In the genomic region with DNA sequence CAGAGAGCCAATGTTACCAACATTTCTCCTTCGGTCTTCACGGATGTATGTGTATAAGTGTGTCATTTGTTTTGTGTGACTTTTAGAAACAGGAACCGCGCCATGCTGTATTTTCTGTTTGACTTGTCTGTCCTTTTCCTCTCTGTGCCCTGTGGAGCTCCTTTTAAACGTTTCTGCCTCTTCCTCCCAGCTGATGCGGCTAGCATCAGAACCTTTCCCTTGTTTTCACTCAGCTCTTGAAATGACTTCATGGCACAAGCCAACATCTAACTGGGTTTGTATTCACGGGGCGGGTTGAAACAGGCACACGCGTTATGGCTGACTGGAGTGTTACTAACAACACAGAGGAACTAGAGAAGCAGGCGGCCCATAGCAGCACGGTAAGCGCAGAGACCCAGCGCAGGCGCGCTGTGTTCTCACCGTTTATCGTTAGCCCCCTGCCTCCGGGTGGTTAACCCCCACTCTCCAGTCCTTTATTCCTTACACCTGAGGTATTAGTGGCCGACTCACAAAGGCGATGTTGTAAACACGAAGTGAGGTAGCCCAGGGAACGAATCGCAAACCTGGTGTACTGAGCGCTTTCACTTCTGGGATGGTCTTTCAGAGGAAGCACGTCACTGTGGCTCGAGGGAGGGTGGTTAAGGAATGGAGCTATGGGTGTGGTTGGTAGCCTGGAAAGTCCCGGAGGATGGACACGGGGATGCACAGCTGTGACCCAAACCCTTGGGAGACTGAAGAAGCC, we compare ENCODE assay signal across 8 mouse cellular contexts. TPM values are rescaled to one million over a fixed set of nuclear protein-coding genes. Genes with fewer than 3 reads are reported as not detected.
DNase-seq lines count a peak whose midpoint lies in the region; ATAC-seq lines count a peak whose summit lies in the region.

No protein-coding gene starts in this region.

- peak overlapping the region; percentile 62 for H3K4me2 ChIP-seq in heart, embryonic 14.5 days (ENCODE audit: low read length)
- peak overlapping the region; percentile 74 for H3K4me2 ChIP-seq in liver, embryonic 13.5 days
- H3K4me2 ChIP-seq in stomach, embryonic 16.5 days (ENCODE audit: low read depth, low read length) = peak overlapping the region; percentile 63

- H3K36me3 ChIP-seq in heart, embryonic 14.5 days (ENCODE audit: control insufficient read depth, insufficient read depth, low read length) = no peaks in the 10 kb centered on the region
- H3K36me3 ChIP-seq in liver, embryonic 13.5 days = no peaks in the 10 kb centered on the region
- no peaks in the 10 kb centered on the region for H3K36me3 ChIP-seq in stomach, embryonic 16.5 days (ENCODE audit: control insufficient read depth, insufficient read depth, low read length)

- DNase-seq in CD8-positive naive resting alpha-beta T cell, adult 2 months (ENCODE audit: low read depth in 2 of 2, low spot score in 2 of 2) = peak; percentile 66 to 69
- DNase-seq in fibroblast of lung, adult 2 months (ENCODE audit: low read depth) = peak; percentile 76
- DNase-seq in kidney, postnatal 10 days = peak; percentile 88
- peak; percentile 64 for DNase-seq in liver, embryonic 13.5 days
- peak; percentile 89 for DNase-seq in naive thymus-derived CD4-positive, alpha-beta T cell, adult 2 months (ENCODE audit: low read depth)

- peaks cover 11% of the 10 kb centered on the region for H3K4me1 ChIP-seq in brown adipose tissue, adult 24 weeks (ENCODE audit: control insufficient read depth, insufficient read depth, insufficient read length, low read length)
- peaks cover 19 to 46% of the 10 kb centered on the region in 2 experiments for H3K4me1 ChIP-seq in heart, embryonic 14.5 days (ENCODE audit: control insufficient read depth in 2 of 2, insufficient read depth in 2 of 2, low read length in 2 of 2)
- peaks cover 32% of the 10 kb centered on the region for H3K4me1 ChIP-seq in liver, embryonic 13.5 days (replicated peaks)
- peaks cover 25% of the 10 kb centered on the region for H3K4me1 ChIP-seq in stomach, embryonic 16.5 days (ENCODE audit: control insufficient read depth, insufficient read depth, low read length)

- no peaks in the 10 kb centered on the region for H3K27me3 ChIP-seq in heart, embryonic 14.5 days (ENCODE audit: control insufficient read depth, insufficient read depth, low read length)
- peaks cover 6% of the 10 kb centered on the region; the same call in 1 of the 2 replicates for H3K27me3 ChIP-seq in liver, embryonic 13.5 days
- no peaks in the 10 kb centered on the region for H3K27me3 ChIP-seq in stomach, embryonic 16.5 days (ENCODE audit: control insufficient read depth, insufficient read depth, low read length)

- WGBS in heart, embryonic 14.5 days = 2% methylated on average over 29 of the region's 29 CpGs
- WGBS in liver, embryonic 13.5 days (ENCODE audit: insufficient replicate concordance) = under 1% methylated on average over 29 of the region's 29 CpGs
- 2% methylated on average over 29 of the region's 29 CpGs for WGBS in stomach, embryonic 16.5 days

- peak overlapping the region; percentile 83 for H3K4me3 ChIP-seq in brown adipose tissue, adult 24 weeks (ENCODE audit: insufficient read depth, low read depth, low read length)
- H3K4me3 ChIP-seq in heart, embryonic 14.5 days (ENCODE audit: control insufficient read depth in 1 of 2, insufficient read depth in 1 of 2, low read depth in 1 of 2, low read length in 2 of 2) = peak overlapping the region; percentile 49 to 68
- H3K4me3 ChIP-seq in liver, embryonic 13.5 days (replicated peaks) = peak overlapping the region; percentile 68
- H3K4me3 ChIP-seq in stomach, embryonic 16.5 days (replicated peaks; ENCODE audit: low read length) = peak overlapping the region; percentile 61

- H3K9ac ChIP-seq in heart, embryonic 14.5 days (ENCODE audit: low read length) = peak overlapping the region; percentile 77
- H3K9ac ChIP-seq in liver, embryonic 13.5 days = peak overlapping the region; percentile 77
- peak overlapping the region; percentile 86 for H3K9ac ChIP-seq in stomach, embryonic 16.5 days (ENCODE audit: low read length)

- H3K9me3 ChIP-seq in heart, embryonic 14.5 days (ENCODE audit: control insufficient read depth, low read length) = no peaks in the 10 kb centered on the region
- H3K9me3 ChIP-seq in liver, embryonic 13.5 days (replicated peaks) = no peaks in the 10 kb centered on the region
- no peaks in the 10 kb centered on the region for H3K9me3 ChIP-seq in stomach, embryonic 16.5 days (replicated peaks; ENCODE audit: control insufficient read depth, low read length)

- peak overlapping the region; percentile 99 for H3K27ac ChIP-seq in brown adipose tissue, adult 24 weeks (replicated peaks; ENCODE audit: low read depth, low read length)
- peak overlapping the region; percentile 96 to 99 for H3K27ac ChIP-seq in heart, embryonic 14.5 days (replicated peaks in 1 of 2; ENCODE audit: control insufficient read depth in 1 of 2, insufficient read depth in 1 of 2, low read depth in 2 of 2, low read length in 2 of 2)
- H3K27ac ChIP-seq in liver, embryonic 13.5 days = peak overlapping the region; percentile 86
- peak overlapping the region; percentile 94 for H3K27ac ChIP-seq in stomach, embryonic 16.5 days (ENCODE audit: low read length)

- peak; percentile 67 for ATAC-seq in heart, embryonic 14.5 days (ENCODE audit: insufficient number of reproducible peaks, insufficient read depth, low FRiP score, low read depth)
- ATAC-seq in liver, embryonic 13.5 days (ENCODE audit: low read depth) = peak; percentile 86
- peak; percentile 83 for ATAC-seq in stomach, embryonic 16.5 days (ENCODE audit: insufficient read depth, low FRiP score)

RNA-seq across cellular contexts. Expression of a gene that starts 31.9 kb away (rescaled TPM):
- 125 and 132 TPM in 2 replicates for polyA plus RNA-seq in brown adipose tissue, adult 24 weeks (2012; ENCODE audit: insufficient read depth, insufficient read length, missing spikeins)
- 790 and 917 TPM in 2 replicates for polyA plus RNA-seq in heart, embryonic 14.5 days (2014; fragmentation: Nextera tagmentation; extraction: Ambion mirVana)
- 109 TPM in 2 replicates for polyA plus RNA-seq in liver, embryonic 13.5 days (2015; fragmentation: Nextera tagmentation; extraction: Ambion mirVana)
- 1,001 and 1,036 TPM in 2 replicates for polyA plus RNA-seq in stomach, embryonic 16.5 days (2015; fragmentation: Nextera tagmentation; extraction: Ambion mirVana)

RNA-seq across cellular contexts. Expression of a gene that starts 32.1 kb away (rescaled TPM):
- polyA plus RNA-seq in brown adipose tissue, adult 24 weeks (2012; ENCODE audit: insufficient read depth, insufficient read length, missing spikeins) = not detected in 2 replicates
- polyA plus RNA-seq in heart, embryonic 14.5 days (2014; fragmentation: Nextera tagmentation; extraction: Ambion mirVana) = not detected in 2 replicates
- not detected in 2 replicates for polyA plus RNA-seq in liver, embryonic 13.5 days (2015; fragmentation: Nextera tagmentation; extraction: Ambion mirVana)
- not detected in 2 replicates for polyA plus RNA-seq in stomach, embryonic 16.5 days (2015; fragmentation: Nextera tagmentation; extraction: Ambion mirVana)

RNA-seq across cellular contexts. Expression of a gene that starts 44.3 kb away (rescaled TPM):
- polyA plus RNA-seq in brown adipose tissue, adult 24 weeks (2012; ENCODE audit: insufficient read depth, insufficient read length, missing spikeins) = 10.3 and 28.1 TPM in 2 replicates
- polyA plus RNA-seq in heart, embryonic 14.5 days (2014; fragmentation: Nextera tagmentation; extraction: Ambion mirVana) = 143 and 146 TPM in 2 replicates
- 239 and 246 TPM in 2 replicates for polyA plus RNA-seq in liver, embryonic 13.5 days (2015; fragmentation: Nextera tagmentation; extraction: Ambion mirVana)
- polyA plus RNA-seq in stomach, embryonic 16.5 days (2015; fragmentation: Nextera tagmentation; extraction: Ambion mirVana) = 196 and 209 TPM in 2 replicates

RNA-seq across cellular contexts. Expression of a gene that starts 51.0 kb away (rescaled TPM):
- 520 and 550 TPM in 2 replicates for polyA plus RNA-seq in brown adipose tissue, adult 24 weeks (2012; ENCODE audit: insufficient read depth, insufficient read length, missing spikeins)
- 1,494 and 1,560 TPM in 2 replicates for polyA plus RNA-seq in heart, embryonic 14.5 days (2014; fragmentation: Nextera tagmentation; extraction: Ambion mirVana)
- polyA plus RNA-seq in liver, embryonic 13.5 days (2015; fragmentation: Nextera tagmentation; extraction: Ambion mirVana) = 1,202 and 1,287 TPM in 2 replicates
- polyA plus RNA-seq in stomach, embryonic 16.5 days (2015; fragmentation: Nextera tagmentation; extraction: Ambion mirVana) = 1,202 and 1,296 TPM in 2 replicates

Comparison
In these comparisons a context has a peak if more than half of its experiments do, and no peak if none do; other contexts are left out.
1. Peak in every context shown above with its lines: DNase-seq, ATAC-seq, H3K4me3 ChIP-seq and H3K27ac ChIP-seq.